Mouse (Mus musculus): ENCODE measurements at regions not wholly inside any gene's neighbourhood (a gene's known extent, or its start where the extent isn't known, plus 50 kb on each side); places are given as distances from the start of the nearest gene placed in this dataset.

- H3K4me3 ChIP-seq: no peak overlapping the region
- H3K27ac ChIP-seq (replicated peaks): no peak overlapping the region
- WGBS: 88% methylated on average over 1 of the region's 1 CpGs
Measured at GRCm38 (mm10) chr2:134126988-134127387, 427.2 kb downstream of the Hao1 start.

GRCm38 (mm10) chr2:134107286-134107685, 446.9 kb downstream of the Hao1 start:
- Histone ChIP-seq H3K36me3 (replicated peaks) (no peaks in the 10 kb centered on the region), H3K27ac (replicated peaks) (no peak overlapping the region), H3K27me3 (replicated peaks; ENCODE audit: low read depth, poor library complexity, severe bottlenecking) (no peaks in the 10 kb centered on the region), H3K4me1 (no peaks in the 10 kb centered on the region), H3K4me3 (no peak overlapping the region), H3K9me3 (no peaks in the 10 kb centered on the region)
- DNase-seq (ENCODE audit: low spot score): no peak

More at GRCm38 (mm10) chr2:134126988-134127387, 427.2 kb downstream of the Hao1 start:
- Histone ChIP-seq H3K4me1 (no peaks in the 10 kb centered on the region), H3K36me3 (replicated peaks) (no peaks in the 10 kb centered on the region), H3K9me3 (no peaks in the 10 kb centered on the region), H3K27me3 (replicated peaks; ENCODE audit: low read depth, poor library complexity, severe bottlenecking) (no peaks in the 10 kb centered on the region)
- no peak for DNase-seq (ENCODE audit: low spot score)

GRCm38 (mm10) chr2:134088374-134088773, 465.8 kb downstream of the Hao1 start:
- no peak overlapping the region for H3K4me3 ChIP-seq
- H3K27ac ChIP-seq (replicated peaks): no peak overlapping the region
- no peaks in the 10 kb centered on the region for H3K4me1 ChIP-seq
- WGBS: 79% methylated on average over 2 of the region's 2 CpGs
- H3K27me3 ChIP-seq (replicated peaks; ENCODE audit: low read depth, poor library complexity, severe bottlenecking): no peaks in the 10 kb centered on the region
- no peaks in the 10 kb centered on the region for H3K36me3 ChIP-seq (replicated peaks)
- H3K9me3 ChIP-seq: peaks cover 3% of the 10 kb centered on the region; the same call in 1 of the 2 replicates
- DNase-seq (ENCODE audit: low spot score): no peak

- Histone ChIP-seq H3K4me3 (no peak overlapping the region), H3K27me3 (replicated peaks; ENCODE audit: low read depth, poor library complexity, severe bottlenecking) (no peaks in the 10 kb centered on the region), H3K36me3 (replicated peaks) (no peaks in the 10 kb centered on the region), H3K27ac (replicated peaks) (no peak overlapping the region), H3K9me3 (no peaks in the 10 kb centered on the region), H3K4me1 (peaks cover 13% of the 10 kb centered on the region)
- peak; percentile 48 for DNase-seq (ENCODE audit: low spot score)
- 71% methylated on average over 1 of the region's 1 CpGs for WGBS
Measured at GRCm38 (mm10) chr2:134080148-134080547, 474.0 kb downstream of the Hao1 start.

- H3K9me3 ChIP-seq: no peaks in the 10 kb centered on the region
- no peak overlapping the region for H3K27ac ChIP-seq (replicated peaks)
- no peak overlapping the region for H3K4me3 ChIP-seq
- H3K27me3 ChIP-seq (replicated peaks; ENCODE audit: low read depth, poor library complexity, severe bottlenecking): no peaks in the 10 kb centered on the region
- WGBS: 71% methylated on average over 1 of the region's 1 CpGs
- peaks cover 13% of the 10 kb centered on the region for H3K4me1 ChIP-seq
- peak; percentile 21 for DNase-seq (ENCODE audit: low spot score)
- H3K36me3 ChIP-seq (replicated peaks): no peaks in the 10 kb centered on the region
Measured at GRCm38 (mm10) chr2:134077953-134078352, 476.2 kb downstream of the Hao1 start.

- Histone ChIP-seq H3K4me1 (peaks cover 3% of the 10 kb centered on the region; the same call in 1 of the 2 replicates), H3K27me3 (replicated peaks; ENCODE audit: low read depth, poor library complexity, severe bottlenecking) (no peaks in the 10 kb centered on the region), H3K27ac (replicated peaks) (no peak overlapping the region), H3K9me3 (no peaks in the 10 kb centered on the region), H3K36me3 (replicated peaks) (no peaks in the 10 kb centered on the region), H3K4me3 (no peak overlapping the region)
- peak; percentile 52 for DNase-seq (ENCODE audit: low spot score)
- WGBS: 54% methylated on average over 8 of the region's 8 CpGs
Measured at GRCm38 (mm10) chr2:134067910-134068335, 486.2 kb downstream of the Hao1 start.

GRCm38 (mm10) chr2:134067404-134067803, 486.8 kb downstream of the Hao1 start:
- H3K4me3 ChIP-seq: no peak overlapping the region
- no peak for DNase-seq (ENCODE audit: low spot score)
- no peaks in the 10 kb centered on the region for H3K27me3 ChIP-seq (replicated peaks; ENCODE audit: low read depth, poor library complexity, severe bottlenecking)
- H3K36me3 ChIP-seq (replicated peaks): no peaks in the 10 kb centered on the region
- no peak overlapping the region for H3K27ac ChIP-seq (replicated peaks)
- WGBS: 89% methylated on average over 1 of the region's 1 CpGs
- peaks cover 3% of the 10 kb centered on the region; the same call in 1 of the 2 replicates for H3K4me1 ChIP-seq
- H3K9me3 ChIP-seq: no peaks in the 10 kb centered on the region

GRCm38 (mm10) chr2:134059916-134060618, 494.1 kb downstream of the Hao1 start:
- H3K4me1 ChIP-seq: no peaks in the 10 kb centered on the region
- H3K4me3 ChIP-seq: no peak overlapping the region
- no peak overlapping the region for H3K27ac ChIP-seq (replicated peaks)
- no peak for DNase-seq (ENCODE audit: low spot score)
- no peaks in the 10 kb centered on the region for H3K27me3 ChIP-seq (replicated peaks; ENCODE audit: low read depth, poor library complexity, severe bottlenecking)
- H3K36me3 ChIP-seq (replicated peaks): no peaks in the 10 kb centered on the region
- H3K9me3 ChIP-seq: no peaks in the 10 kb centered on the region
- 77% methylated on average over 2 of the region's 2 CpGs for WGBS

GRCm38 (mm10) chr2:134036359-134036874, 484.5 kb downstream of the Bmp2 start:
- Histone ChIP-seq H3K4me1 (no peaks in the 10 kb centered on the region), H3K36me3 (replicated peaks) (no peaks in the 10 kb centered on the region), H3K9me3 (no peaks in the 10 kb centered on the region), H3K4me3 (no peak overlapping the region), H3K27me3 (replicated peaks; ENCODE audit: low read depth, poor library complexity, severe bottlenecking) (no peaks in the 10 kb centered on the region), H3K27ac (replicated peaks) (no peak overlapping the region)
- WGBS: 75% methylated on average over 6 of the region's 6 CpGs
- no peak for DNase-seq (ENCODE audit: low spot score)

- DNase-seq (ENCODE audit: low spot score): peak; percentile 42
- Histone ChIP-seq H3K27ac (replicated peaks) (no peak overlapping the region), H3K4me1 (no peaks in the 10 kb centered on the region), H3K9me3 (no peaks in the 10 kb centered on the region), H3K27me3 (replicated peaks; ENCODE audit: low read depth, poor library complexity, severe bottlenecking) (no peaks in the 10 kb centered on the region), H3K4me3 (no peak overlapping the region), H3K36me3 (replicated peaks) (no peaks in the 10 kb centered on the region)
- WGBS: 64% methylated on average over 4 of the region's 4 CpGs
Measured at GRCm38 (mm10) chr2:134029631-134030414, 477.9 kb downstream of the Bmp2 start.

GRCm38 (mm10) chr2:134029153-134029552, 477.2 kb downstream of the Bmp2 start:
- no peaks in the 10 kb centered on the region for H3K9me3 ChIP-seq
- WGBS: 81% methylated on average over 2 of the region's 2 CpGs

GRCm38 (mm10) chr2:134017109-134017508, 465.1 kb downstream of the Bmp2 start:
- Histone ChIP-seq H3K36me3 (replicated peaks) (no peaks in the 10 kb centered on the region), H3K4me3 (no peak overlapping the region), H3K27me3 (replicated peaks; ENCODE audit: low read depth, poor library complexity, severe bottlenecking) (no peaks in the 10 kb centered on the region), H3K27ac (replicated peaks) (no peak overlapping the region), H3K4me1 (no peaks in the 10 kb centered on the region), H3K9me3 (no peaks in the 10 kb centered on the region)
- peak; percentile 24 for DNase-seq (ENCODE audit: low spot score)

More at GRCm38 (mm10) chr2:134029153-134029552, 477.2 kb downstream of the Bmp2 start:
- no peak for DNase-seq (ENCODE audit: low spot score)
- Histone ChIP-seq H3K36me3 (replicated peaks) (no peaks in the 10 kb centered on the region), H3K4me1 (no peaks in the 10 kb centered on the region), H3K27me3 (replicated peaks; ENCODE audit: low read depth, poor library complexity, severe bottlenecking) (no peaks in the 10 kb centered on the region), H3K4me3 (no peak overlapping the region), H3K27ac (replicated peaks) (no peak overlapping the region)

- no peak overlapping the region for H3K4me3 ChIP-seq
- H3K36me3 ChIP-seq (replicated peaks): no peaks in the 10 kb centered on the region
- H3K27ac ChIP-seq (replicated peaks): no peak overlapping the region
- H3K27me3 ChIP-seq (replicated peaks; ENCODE audit: low read depth, poor library complexity, severe bottlenecking): no peaks in the 10 kb centered on the region
- peaks cover 4% of the 10 kb centered on the region; the same call in 1 of the 2 replicates for H3K4me1 ChIP-seq
- 57% methylated on average over 1 of the region's 1 CpGs for WGBS
- H3K9me3 ChIP-seq: no peaks in the 10 kb centered on the region
- no peak for DNase-seq (ENCODE audit: low spot score)
Measured at GRCm38 (mm10) chr2:134003146-134003545, 451.2 kb downstream of the Bmp2 start.

Measured in embryonic facial prominence, embryonic 10.5 days (tissue).